Mouse (Mus musculus) adrenal gland, adult (tissue): Measurements from ENCODE around the gene Slc22a15.
"Not testable (repeated sequence)": the region's sequence is repeated elsewhere in the genome, so short reads cannot be mapped to it uniquely, and the experiment has no call there.

ENCODE experiments used
- DNase-seq, 2 experiments: peaks; one replicate each; pipeline ENCODE4 v3.0.0; 2022 to 2023; ENCODE audit warnings: low spot score in 1 of 2; ENCODE audit not compliant: inconsistent age in 2 of 2

The Slc22a15 gene

GRCm38 (mm10) chr3:101820708-101821107 lies 103.5 kb downstream of the Slc22a15 start:
- not testable (repeated sequence) for DNase-seq

- no peak for DNase-seq
Measured at GRCm38 (mm10) chr3:101816006-101816405, 108.2 kb downstream of the Slc22a15 start.

DNA sequence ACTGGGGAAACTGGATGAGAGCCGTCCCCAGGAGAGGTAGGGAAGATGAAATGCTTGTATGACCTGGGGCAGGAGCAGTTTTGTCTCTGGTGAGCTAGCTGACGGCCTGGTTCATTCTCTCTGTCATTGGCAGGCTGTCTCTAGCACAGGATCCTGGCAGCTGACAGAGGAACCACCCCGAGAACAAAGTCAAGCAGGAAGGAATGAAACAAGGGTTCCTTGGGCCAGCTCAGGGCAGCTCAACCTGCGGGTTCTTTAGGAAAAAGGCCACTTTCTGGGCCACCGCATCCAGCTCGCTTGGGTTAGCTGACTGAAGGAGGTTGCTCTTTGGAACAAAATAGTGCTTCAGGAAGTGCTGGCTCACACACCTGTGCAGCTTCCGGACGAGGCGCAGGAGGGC lies 109.5 kb downstream of the Slc22a15 start:
- DNase-seq = no peak

GRCm38 (mm10) chr3:101812341-101812962 lies 111.8 kb downstream of the Slc22a15 start:
- peak; percentile 69 to 88 for DNase-seq

DNA sequence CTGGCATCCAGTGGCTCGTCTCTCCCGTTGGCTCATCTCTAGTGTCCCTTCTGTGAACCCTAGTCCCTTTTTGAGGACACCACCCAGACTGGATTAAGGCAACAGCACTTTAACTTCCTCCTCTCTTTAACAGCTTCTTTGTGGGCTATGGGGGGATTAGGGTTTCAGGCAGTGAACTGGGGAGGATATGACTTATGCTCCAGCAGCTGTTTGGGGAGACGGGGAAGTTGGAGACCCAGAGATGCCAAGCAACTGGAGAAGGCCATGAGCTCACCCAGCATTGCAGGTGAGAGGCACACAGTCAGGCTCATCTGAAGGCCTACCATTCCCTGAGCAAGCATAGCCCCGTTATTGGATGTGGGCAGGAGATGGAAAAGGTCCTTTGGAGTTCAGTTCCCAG lies 112.3 kb downstream of the Slc22a15 start:
- DNase-seq = no peak

GRCm38 (mm10) chr3:101807646-101808045 lies 116.6 kb downstream of the Slc22a15 start:
- DNase-seq = no peak

DNA sequence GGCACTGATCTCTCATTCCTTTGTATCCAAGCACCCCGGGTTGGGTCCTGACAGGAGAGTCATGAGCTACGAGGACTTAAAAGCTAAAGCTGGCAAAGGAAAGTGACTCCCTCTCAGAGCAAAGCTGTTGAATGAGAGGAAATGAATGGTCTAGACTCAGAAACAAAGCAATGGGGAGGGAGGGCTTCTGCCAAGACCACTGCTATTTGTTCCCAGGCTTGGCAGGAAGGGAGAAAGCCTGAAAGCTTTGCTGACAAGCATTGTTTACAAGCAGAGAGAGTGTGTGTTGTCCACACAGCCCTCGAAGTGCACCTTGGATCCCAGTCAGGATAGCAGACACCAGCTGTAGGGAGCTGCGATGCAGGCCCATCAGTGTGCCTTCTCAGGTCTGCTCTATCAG lies 117.3 kb downstream of the Slc22a15 start:
- DNase-seq = no peak

- DNase-seq = peak; percentile 94 to 97
Measured at GRCm38 (mm10) chr3:101806149-101806548, 118.1 kb downstream of the Slc22a15 start.
